Mouse (Mus musculus) cerebellum, postnatal 25 days (tissue): Measurements from ENCODE around the gene Ube2m.
A peak's percentile ranks its signal among the peaks of the same experiment; 100 is the strongest.

Experiments used
- DNase-seq, 2 experiments: peaks; one replicate each; pipeline ENCODE4 v3.0.0; 2021; ENCODE audit warnings: mixed read lengths in 2 of 2

The Ube2m gene

DNA sequence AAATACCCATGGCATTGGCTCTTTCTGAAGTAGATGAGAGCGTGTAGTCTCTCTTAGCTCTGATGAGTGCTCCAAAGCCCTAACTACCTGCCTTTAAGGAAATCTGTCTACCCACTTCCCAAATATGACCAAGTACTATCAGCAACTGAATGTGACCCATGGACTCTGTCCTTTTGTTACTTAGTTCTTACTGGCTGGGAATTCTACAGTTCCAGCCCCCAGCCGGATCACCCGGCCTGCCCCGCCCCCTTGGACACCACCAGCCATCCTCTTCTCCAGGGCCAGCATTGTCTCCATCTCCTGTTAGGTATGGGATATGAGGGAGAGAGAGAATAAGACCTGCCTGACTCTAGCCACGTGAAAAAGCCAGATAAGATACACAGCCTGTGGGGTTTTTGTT lies 40.0 kb downstream of the Ube2m start, which contains the start of gene Slc27a5:
Gene Slc27a5 (minus strand): TSS at position 140 of the 400 bp plus-strand sequence.
- DNase-seq: no peak

DNA sequence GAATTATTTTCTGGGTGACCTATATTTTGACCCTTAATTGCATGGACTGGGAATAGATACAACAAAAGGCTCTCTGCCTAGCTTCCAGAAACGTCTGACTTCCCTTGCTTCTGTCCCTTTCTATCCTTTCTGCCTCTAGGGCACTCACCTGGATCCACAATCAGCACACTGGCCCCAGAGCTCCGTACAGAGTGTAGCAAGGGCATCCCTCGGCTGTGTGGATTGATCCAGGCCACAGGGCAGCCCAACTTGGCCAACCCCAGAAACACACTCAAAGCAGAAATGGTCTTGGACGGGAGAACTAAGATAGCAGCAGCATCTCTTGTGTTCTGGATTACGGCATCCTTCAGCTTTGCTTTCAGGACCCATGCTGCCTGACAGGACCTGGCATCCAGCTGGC lies 40.8 kb downstream of the Ube2m start:
- DNase-seq: no peak

DNA sequence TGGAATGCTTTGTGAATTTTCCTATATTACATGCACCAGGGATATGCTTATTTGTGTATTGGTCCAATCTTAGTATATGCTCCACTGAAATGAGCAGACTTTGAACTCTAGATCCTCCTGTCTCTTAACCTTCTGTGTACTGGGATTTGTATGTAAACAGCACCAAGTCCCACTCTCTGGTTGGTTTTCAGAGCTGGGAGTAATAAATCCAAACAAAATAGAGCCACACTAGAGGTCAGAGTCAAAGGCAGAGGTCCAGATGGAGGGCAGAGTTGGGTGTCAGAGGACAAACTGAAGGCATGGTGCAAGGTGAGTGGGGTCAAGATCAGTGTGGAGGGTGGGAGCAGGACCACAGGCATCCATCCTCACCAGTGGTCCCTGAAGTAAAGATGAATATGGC lies 42.2 kb downstream of the Ube2m start:
- no peak for DNase-seq

DNA sequence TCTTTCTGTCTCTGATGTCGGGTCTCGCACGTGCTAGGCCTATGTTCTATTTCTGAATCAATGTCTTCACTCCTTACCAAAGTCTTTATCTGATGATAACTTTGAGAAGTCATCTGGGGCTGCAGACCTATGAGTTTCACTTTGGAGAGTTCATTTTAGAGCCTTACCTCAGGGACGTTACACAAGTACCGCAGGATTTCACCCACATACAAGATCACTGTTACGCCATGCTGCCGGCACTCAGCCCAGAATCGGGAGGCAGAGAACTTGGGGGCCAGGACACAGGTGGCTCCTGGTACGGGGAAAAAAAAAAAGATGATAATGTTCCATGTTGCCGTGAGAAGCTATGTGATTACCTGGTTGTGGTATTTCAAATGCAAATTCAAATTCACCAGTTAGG lies 44.9 kb downstream of the Ube2m start:
- DNase-seq: no peak

DNA sequence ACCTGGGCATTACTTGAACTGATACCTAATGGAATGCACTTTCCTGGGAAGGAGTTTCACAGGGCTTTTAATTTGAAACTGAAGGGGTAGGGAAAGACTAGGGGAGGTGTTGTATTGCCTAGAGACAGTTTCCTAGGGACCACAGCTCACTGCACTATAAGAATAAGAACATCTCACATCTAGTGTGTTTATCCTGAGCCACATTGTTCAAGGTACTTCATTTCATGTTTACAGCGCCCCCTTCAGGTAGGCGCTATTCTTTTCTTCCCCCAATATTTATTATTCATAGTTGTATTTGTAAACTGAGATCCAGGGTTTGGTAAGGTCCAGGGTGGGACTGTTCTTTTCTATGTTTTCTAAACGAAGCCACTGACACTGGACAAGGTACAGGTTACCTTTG lies 45.9 kb downstream of the Ube2m start:
- DNase-seq: peak in 1 of 2 experiments; percentile 47

DNA sequence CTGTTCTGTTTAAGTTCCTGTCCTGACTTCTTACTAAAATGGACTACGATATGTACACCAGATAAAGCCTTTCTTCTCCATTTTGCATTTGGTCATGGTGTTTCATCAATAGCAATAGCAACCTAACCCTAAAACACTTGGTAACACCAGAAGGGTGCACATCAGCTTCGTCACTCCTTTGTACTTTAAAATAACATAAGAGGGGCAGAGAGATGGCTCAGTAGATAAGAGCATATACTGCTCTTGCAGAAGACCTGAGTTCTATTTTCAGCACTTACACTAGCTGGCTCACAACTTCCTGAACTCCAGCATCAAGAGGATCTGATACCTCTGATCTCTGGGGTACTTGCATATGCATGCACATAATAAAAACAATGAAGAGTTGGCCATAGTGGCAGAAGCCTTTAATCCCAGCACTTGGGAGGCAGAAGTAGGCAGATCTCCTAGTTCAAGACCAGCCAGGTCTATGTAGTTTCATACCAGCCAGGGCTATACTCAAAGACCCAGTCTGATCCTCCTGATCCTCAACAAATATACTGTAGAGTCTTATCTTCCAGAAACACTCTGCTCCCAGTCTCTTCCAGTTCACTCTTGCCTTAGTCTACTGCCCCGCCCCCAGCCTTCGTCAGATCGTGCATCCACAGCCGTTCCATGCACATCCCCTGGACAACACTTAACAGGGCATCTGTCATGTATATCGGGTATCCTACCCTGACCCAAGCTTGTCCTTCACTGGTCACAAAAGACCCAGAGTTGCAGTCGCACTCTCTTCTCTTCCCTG lies 50.5 kb downstream of the Ube2m start:
- DNase-seq: no peak

DNA sequence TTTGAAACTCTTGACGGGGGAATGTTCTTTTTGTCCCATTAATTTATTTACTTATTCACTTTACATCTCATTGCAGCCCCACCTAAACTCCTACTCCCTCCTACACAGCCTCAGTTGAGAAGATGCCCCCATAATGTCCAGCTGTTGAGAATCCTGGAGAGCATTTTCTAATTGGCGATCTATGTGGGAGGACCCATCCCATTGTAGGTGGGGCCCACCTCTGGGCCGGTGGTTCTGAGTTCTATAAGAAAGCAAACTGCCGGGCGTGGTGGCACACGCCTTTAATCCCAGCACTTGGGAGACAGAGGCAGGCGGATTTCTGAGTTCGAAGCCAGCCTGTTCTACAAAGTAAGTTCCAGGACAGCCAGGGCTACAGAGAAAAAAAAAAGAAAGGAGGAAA lies 51.2 kb downstream of the Ube2m start:
- no peak for DNase-seq

DNA sequence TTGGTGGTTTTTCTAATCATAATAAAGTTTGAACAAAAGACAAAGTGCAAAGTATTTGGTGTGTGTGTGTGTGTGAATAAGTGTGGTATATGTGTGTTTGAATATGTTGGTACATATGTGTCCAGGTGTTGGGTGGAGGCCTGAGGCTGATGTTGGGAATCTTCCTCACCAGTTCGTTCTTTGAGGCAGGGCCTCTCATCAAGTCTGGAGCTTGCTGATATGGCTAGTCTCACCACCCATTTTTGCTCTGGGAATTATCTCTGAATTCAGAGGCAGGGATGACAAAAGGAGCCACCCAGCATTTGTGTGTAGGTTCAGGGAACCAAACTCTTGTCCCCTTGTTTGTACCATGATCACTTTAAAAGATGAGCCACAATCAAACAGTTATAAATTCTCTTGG lies 52.4 kb downstream of the Ube2m start:
- no peak for DNase-seq
